Mouse (Mus musculus) liver, postnatal 0 days (tissue): ENCODE measurements around the gene Kpnb1. TPM values are rescaled to one million over a fixed set of nuclear protein-coding genes. Genes with fewer than 3 reads are reported as not detected.

ENCODE experiments used
- ATAC-seq: fragments of 200-750 bp; cut with Nextera tagmentation; 2 replicates; pipeline ENCODE4 v1.8.0; 2017; ENCODE audit warnings: mild to moderate bottlenecking, moderate library complexity
- DNase-seq: peaks from one replicate; pipeline ENCODE4 v3.0.0-alpha.2; 2016
- H3K27ac ChIP-seq: fragments of 300-500 bp; sonication (generic); 2 replicates; pipeline ENCODE4 v1.5.1; 2014; ENCODE audit warnings: antibody characterized with exemption, moderate library complexity, mild to moderate bottlenecking, low read depth
- H3K27me3 ChIP-seq: fragments of 300-500 bp; sonication (generic); 2 replicates; pipeline ENCODE4 v1.6.1; 2014; ENCODE audit warnings: low read length, control low read depth, mixed read lengths; ENCODE audit not compliant: insufficient read depth
- H3K36me3 ChIP-seq: fragments of 300-500 bp; sonication (generic); replicated peaks from 2 replicates; pipeline ENCODE4 v1.6.1; 2014; ENCODE audit warnings: mild to moderate bottlenecking, control low read depth, low read length, moderate library complexity, mixed read lengths; ENCODE audit not compliant: insufficient read depth
- H3K4me1 ChIP-seq: fragments of 300-500 bp; sonication (generic); 2 replicates; pipeline ENCODE4 v1.6.1; 2014; ENCODE audit warnings: antibody characterized with exemption, mild to moderate bottlenecking, control low read depth; ENCODE audit not compliant: insufficient read depth
- H3K4me2 ChIP-seq: fragments of 300-500 bp; sonication (generic); 2 replicates; pipeline ENCODE4 v1.6.1; 2014; ENCODE audit warnings: low read depth, mild to moderate bottlenecking, low read length, moderate library complexity, mixed read lengths
- H3K4me3 ChIP-seq: fragments of 300-500 bp; sonication (generic); 2 replicates; pipeline ENCODE4 v1.5.1; 2014; ENCODE audit warnings: low read depth, low read length
- H3K9ac ChIP-seq: fragments of 300-500 bp; sonication (generic); replicated peaks from 2 replicates; pipeline ENCODE4 v1.6.1; 2014; ENCODE audit warnings: mild to moderate bottlenecking, moderate library complexity
- H3K9me3 ChIP-seq: fragments of 300-500 bp; sonication (generic); 2 replicates; pipeline ENCODE4 v1.6.1; 2016; ENCODE audit warnings: mild to moderate bottlenecking, control low read depth, low read length, mixed read lengths
- CTCF ChIP-seq: sonication (generic); IDR thresholded peaks from 2 replicates; pipeline ENCODE4 v1.5.1; 2016; ENCODE audit warnings: antibody characterized with exemption, low read depth
- EP300 ChIP-seq: IDR thresholded peaks from 2 replicates; pipeline ENCODE4 v1.6.1; 2016; ENCODE audit warnings: antibody characterized with exemption, low read depth, mild to moderate bottlenecking
- WGBS: fragments of 180-500 bp; shearing (Covaris S2); extraction: QIAGEN DNeasy Blood & Tissue Kit; methylation state at CpG from one replicate; pipeline ENCODE4 v1.1.7; 2014; ENCODE audit not compliant: insufficient replicate concordance; 5-methylcytosine and 5-hydroxymethylcytosine counted together
- polyA plus RNA-seq: library from polyadenylated mRNA; unstranded; fragments of >200 nt; fragmentation: Nextera tagmentation; extraction: Ambion mirVana; gene quantifications from 2 replicates; pipeline ENCODE4 v1.2.1, GENCODE M21; 2015

Kpnb1 gene
- polyA plus RNA-seq, 1 experiment from 2014 or later, result 12.3 TPM

DNA sequence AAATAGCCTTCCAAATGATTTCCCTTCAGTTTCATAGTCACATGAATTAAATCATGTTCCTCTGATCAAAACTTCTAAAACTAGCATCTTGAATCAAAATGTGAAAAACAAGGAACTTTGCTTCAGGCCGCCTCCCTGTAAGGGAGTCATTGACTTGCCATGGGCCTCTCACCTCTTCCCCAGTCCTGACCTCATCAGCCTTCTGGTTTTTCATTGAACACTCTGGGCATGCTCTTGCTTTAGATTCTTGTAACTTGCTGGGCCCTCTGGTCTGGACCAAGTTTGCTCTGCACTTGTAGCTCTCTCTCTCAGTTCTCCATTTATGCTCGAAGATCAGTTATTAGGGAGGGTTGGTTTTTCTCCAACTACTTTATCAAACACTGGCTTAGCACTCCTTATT lies 33.9 kb upstream of the Kpnb1 start:
- ATAC-seq, result no peak
- TF ChIP-seq CTCF (no peak), EP300 (no peak)

DNA sequence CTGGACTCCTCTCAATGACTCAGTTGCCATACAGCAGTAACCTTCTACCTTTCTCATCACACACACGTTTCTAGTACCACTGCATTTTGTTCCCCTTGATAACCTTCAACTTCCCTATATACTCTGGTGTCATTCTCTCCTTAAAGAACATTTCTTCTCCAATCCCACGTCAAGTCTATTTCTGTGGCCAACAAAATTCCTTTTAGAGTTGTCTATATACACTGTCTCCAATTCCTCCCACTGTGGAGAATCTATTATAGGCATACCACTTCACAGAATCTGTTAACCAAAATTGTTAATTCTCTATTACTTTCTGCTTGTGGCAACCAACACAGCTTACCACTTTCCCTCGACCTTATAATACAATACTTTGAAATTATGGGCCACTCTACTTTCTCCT lies 32.5 kb upstream of the Kpnb1 start:
- TF ChIP-seq CTCF, result no peak
- TF ChIP-seq EP300, result no peak
- no peaks in the 10 kb centered on the region for H3K9me3 ChIP-seq
- no peak overlapping the region for H3K4me3 ChIP-seq
- 76% methylated on average over 3 of the region's 3 CpGs for WGBS
- no peak overlapping the region for H3K27ac ChIP-seq
- H3K27me3 ChIP-seq, result no peaks in the 10 kb centered on the region
- no peak overlapping the region for H3K9ac ChIP-seq
- no peak for ATAC-seq
- no peaks in the 10 kb centered on the region for H3K4me1 ChIP-seq
- DNase-seq, result no peak
- H3K36me3 ChIP-seq, result peaks cover 58% of the 10 kb centered on the region
- H3K4me2 ChIP-seq, result no peak overlapping the region

More for the DNA sequence above, 33.9 kb upstream of the Kpnb1 start:
- H3K9me3 ChIP-seq, result no peaks in the 10 kb centered on the region
- peaks cover 60% of the 10 kb centered on the region for H3K36me3 ChIP-seq
- WGBS, result 90% methylated on average over 2 of the region's 2 CpGs
- H3K27me3 ChIP-seq, result no peaks in the 10 kb centered on the region
- no peak overlapping the region for H3K4me2 ChIP-seq
- no peak for DNase-seq
- no peak overlapping the region for H3K27ac ChIP-seq
- H3K4me3 ChIP-seq, result no peak overlapping the region
- H3K4me1 ChIP-seq, result no peaks in the 10 kb centered on the region
- no peak overlapping the region for H3K9ac ChIP-seq

DNA sequence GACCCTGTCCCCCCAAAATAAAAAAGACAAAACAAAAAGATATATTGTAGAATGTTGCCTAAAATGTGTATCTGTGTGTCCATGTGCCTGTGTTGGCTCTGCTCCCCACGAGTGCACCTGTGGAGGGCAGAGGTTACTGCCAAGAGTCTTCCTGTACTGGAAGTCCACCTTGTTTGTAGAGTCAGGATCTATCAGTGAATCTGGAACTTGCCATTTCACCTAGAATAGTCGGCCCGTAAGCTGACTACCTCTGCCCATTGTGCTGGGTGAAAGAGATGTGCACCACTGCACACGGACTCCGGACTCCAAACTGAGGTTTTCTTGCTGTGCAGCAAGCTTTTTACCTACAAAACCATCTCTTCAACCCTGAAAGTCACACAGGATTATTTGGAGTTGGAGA lies 26.7 kb upstream of the Kpnb1 start:
- 86% methylated on average over 5 of the region's 5 CpGs for WGBS
- Histone ChIP-seq H3K9me3 (no peaks in the 10 kb centered on the region), H3K4me1 (no peaks in the 10 kb centered on the region), H3K27ac (no peak overlapping the region), H3K4me2 (no peak overlapping the region), H3K36me3 (peaks cover 57% of the 10 kb centered on the region), H3K9ac (no peak overlapping the region), H3K27me3 (no peaks in the 10 kb centered on the region), H3K4me3 (no peak overlapping the region)
- TF ChIP-seq EP300 (no peak), CTCF (no peak)
- DNase-seq, result no peak
- ATAC-seq, result no peak

DNA sequence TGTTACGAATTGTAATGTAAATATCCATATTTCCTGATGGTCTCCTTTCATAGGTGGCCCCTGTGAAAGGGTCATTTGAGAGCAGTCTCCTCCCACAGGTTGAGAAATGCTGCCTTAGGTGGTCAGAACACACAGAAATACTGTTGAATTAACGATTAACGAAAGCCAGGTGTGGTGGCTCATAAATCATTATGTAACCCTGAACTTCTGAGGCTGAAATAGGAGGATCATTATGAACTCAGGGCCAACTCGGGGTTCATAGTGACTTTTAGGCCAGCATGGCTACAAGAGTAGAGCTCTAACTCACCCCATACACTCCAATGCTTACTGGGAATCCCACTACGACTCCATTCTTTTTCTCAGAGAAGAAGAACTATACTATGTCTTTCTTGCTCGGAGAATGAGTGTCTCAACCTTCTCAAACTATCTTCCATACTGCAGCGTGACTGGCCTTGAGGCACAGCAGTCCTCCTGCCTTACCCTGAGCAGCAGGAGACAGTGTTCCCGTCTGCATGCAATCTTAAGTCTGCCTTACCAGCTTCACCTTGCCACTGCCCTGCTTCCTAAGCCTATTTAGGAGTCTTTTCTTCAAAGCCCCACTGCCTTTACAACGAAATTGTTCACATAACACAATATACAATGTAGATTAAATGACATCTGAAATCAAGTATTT lies 23.2 kb upstream of the Kpnb1 start:
- DNase-seq (no peak), ATAC-seq (peak; percentile 86)
- Histone ChIP-seq H3K9ac (no peak overlapping the region), H3K4me2 (no peak overlapping the region), H3K4me3 (no peak overlapping the region), H3K4me1 (no peaks in the 10 kb centered on the region), H3K27me3 (no peaks in the 10 kb centered on the region), H3K9me3 (no peaks in the 10 kb centered on the region), H3K36me3 (peaks cover 54% of the 10 kb centered on the region), H3K27ac (peak overlapping the region; percentile 75)
- 63% methylated on average over 9 of the region's 9 CpGs for WGBS
- TF ChIP-seq CTCF (no peak), EP300 (no peak)

DNA sequence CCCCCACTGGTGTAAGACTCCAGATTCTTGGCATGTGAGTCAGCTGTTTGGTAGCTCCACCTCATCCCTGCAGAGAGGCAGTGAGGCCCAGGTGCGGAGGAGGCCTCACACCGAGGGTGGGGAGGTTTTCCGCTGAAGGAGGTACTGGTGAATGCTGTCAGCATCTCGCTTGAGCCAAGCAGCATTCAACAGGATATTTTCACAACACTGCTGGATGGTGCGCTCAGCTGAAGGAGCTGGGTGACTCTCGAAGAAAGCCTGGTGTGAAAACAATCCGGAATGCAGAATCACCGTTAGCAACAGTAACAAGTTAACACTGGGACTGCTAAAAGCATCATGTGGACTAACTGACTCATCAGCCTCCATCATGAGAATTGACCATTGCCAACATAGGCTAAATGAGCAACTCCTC lies 19.3 kb upstream of the Kpnb1 start:
- ATAC-seq, result no peak
- H3K27me3 ChIP-seq, result no peaks in the 10 kb centered on the region
- no peak for DNase-seq
- no peaks in the 10 kb centered on the region for H3K4me1 ChIP-seq
- H3K4me3 ChIP-seq, result no peak overlapping the region
- no peak overlapping the region for H3K27ac ChIP-seq
- TF ChIP-seq EP300, result no peak
- TF ChIP-seq CTCF, result no peak
- H3K36me3 ChIP-seq, result peaks cover 23% of the 10 kb centered on the region
- WGBS, result 87% methylated on average over 8 of the region's 8 CpGs
- H3K4me2 ChIP-seq, result no peak overlapping the region
- no peaks in the 10 kb centered on the region for H3K9me3 ChIP-seq
- H3K9ac ChIP-seq, result no peak overlapping the region

DNA sequence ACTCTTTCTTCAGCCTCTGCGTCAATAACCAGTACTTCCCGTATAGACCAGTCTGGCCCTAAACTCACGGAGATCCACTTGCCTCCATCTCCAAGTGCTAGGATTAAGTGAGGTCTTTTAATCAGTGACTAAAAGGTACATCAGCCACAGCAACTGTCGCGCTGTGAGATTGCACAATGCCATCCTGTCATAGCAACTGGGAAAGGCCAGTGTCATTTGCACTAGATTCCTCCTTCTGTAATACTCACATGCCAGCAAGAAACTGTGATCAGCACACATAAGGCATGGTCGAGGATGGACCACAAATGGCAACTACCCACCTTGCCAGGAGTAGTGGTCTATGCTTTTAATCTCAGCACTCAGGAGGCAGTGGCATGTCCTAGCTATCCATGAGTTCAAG lies 11.8 kb upstream of the Kpnb1 start:
- Histone ChIP-seq H3K4me1 (no peaks in the 10 kb centered on the region; the same call in 1 of the 2 replicates), H3K9ac (no peak overlapping the region), H3K9me3 (no peaks in the 10 kb centered on the region), H3K4me2 (no peak overlapping the region), H3K27me3 (no peaks in the 10 kb centered on the region), H3K4me3 (no peak overlapping the region), H3K27ac (no peak overlapping the region), H3K36me3 (no peaks in the 10 kb centered on the region)
- DNase-seq (peak; percentile 44), ATAC-seq (peak; percentile 74; the same call in 1 of the 2 replicates)
- no peak for TF ChIP-seq EP300
- TF ChIP-seq CTCF, result no peak
- WGBS, result 53% methylated on average over 6 of the region's 6 CpGs
